Mouse (Mus musculus): ENCODE results near the gene Macrod2. TPM values are rescaled to one million over a fixed set of nuclear protein-coding genes. Genes with fewer than 3 reads are reported as not detected.

The Macrod2 gene
- polyA plus RNA-seq, 1 experiment from 2014 or later = 31.1 TPM

DNA sequence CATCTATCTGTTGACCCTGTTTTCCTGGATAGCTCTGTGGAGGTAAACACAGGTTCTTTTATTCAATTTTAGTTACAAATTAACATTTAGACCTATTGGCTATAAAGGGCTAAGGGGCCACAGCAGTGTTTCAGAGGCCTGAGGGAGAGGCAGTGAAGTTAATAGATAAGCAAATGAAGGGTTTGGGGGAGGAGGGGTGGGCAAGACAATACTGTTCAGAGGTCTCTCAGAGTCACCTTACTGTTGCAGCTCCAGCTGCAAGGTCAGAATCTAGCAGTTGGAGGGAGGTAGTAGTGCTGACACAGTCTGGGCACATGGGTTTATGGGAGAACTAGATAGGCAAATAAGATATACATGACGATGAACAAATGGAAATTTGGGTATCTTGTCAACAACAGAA, 1156.6 kb downstream of the Macrod2 start:
- TF ChIP-seq CTCF (IDR thresholded peaks at IDR 0.05; ENCODE audit: low read depth) = no peak
- H3K4me2 ChIP-seq = no peak overlapping the region
- DNase-seq = no peak
- WGBS = 76% methylated on average over 1 of the region's 1 CpGs
- H3K27me3 ChIP-seq (ENCODE audit: insufficient read depth, low read length) = no peaks in the 10 kb centered on the region
- H3K4me3 ChIP-seq (ENCODE audit: low read depth, low read length) = no peak overlapping the region
- no peak overlapping the region for H3K9ac ChIP-seq
- H3K4me1 ChIP-seq (ENCODE audit: insufficient read depth) = no peaks in the 10 kb centered on the region
- no peaks in the 10 kb centered on the region for H3K9me3 ChIP-seq (ENCODE audit: low read depth, low read length)
- no peak overlapping the region for H3K27ac ChIP-seq (ENCODE audit: low read depth)
- no peaks in the 10 kb centered on the region for H3K36me3 ChIP-seq (ENCODE audit: insufficient read depth)
- ATAC-seq (ENCODE audit: insufficient read depth) = no peak

DNA sequence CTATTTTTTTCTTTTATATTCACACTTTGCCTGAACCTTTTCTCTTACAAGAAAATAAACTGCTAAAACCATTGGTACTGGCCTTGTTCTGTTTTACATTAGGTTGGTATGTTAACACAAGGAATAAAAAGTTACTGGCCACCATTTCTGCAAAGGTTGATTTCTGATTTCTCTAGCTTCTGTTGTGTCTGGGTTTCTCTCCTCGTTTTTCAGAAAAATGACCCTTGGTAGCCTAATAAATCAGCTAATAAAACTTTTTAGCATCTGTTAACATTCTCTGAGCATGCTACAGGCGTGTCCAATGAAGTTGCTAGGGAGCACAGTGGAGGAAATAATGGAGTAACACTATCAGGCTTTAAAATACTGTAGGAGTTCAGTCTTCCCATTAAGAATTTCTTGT, 1161.6 kb downstream of the Macrod2 start:
- Histone ChIP-seq H3K27me3 (ENCODE audit: insufficient read depth, low read length) (no peaks in the 10 kb centered on the region), H3K36me3 (ENCODE audit: insufficient read depth) (no peaks in the 10 kb centered on the region), H3K9me3 (ENCODE audit: low read depth, low read length) (no peaks in the 10 kb centered on the region), H3K27ac (ENCODE audit: low read depth) (no peak overlapping the region), H3K4me1 (ENCODE audit: insufficient read depth) (no peaks in the 10 kb centered on the region), H3K4me3 (ENCODE audit: low read depth, low read length) (no peak overlapping the region), H3K4me2 (no peak overlapping the region), H3K9ac (no peak overlapping the region)
- DNase-seq (no peak), ATAC-seq (ENCODE audit: insufficient read depth) (no peak)
- TF ChIP-seq CTCF (IDR thresholded peaks at IDR 0.05; ENCODE audit: low read depth) = no peak
- WGBS = 46% methylated on average over 2 of the region's 2 CpGs

DNA sequence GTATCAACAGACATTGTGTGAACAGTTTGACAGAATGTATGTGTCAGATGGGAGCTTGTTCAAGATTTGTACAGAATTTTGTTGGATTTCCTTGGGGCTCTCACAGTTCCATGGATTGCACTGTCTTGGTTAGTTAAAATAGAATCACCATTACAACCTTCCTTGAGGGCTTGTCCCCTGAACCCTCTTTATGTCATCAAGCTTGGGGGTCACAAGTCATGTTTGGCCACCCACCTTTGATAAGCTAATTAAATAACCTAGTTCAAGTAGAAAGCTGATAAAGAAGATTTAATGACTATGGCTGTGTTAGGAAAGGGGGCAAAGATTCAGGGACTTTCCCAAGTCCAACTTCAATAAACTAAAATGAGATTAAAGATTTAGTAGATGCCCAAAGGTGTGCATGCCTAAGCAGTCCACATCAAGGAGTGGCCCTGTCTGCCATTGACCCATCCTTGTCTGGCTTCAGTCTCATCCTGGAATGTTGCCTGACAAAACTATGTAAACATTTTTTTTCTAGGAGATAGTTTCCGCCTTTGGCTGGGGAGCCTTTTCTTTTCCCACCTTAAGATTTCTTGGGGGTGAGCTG, 1163.2 kb downstream of the Macrod2 start:
- no peaks in the 10 kb centered on the region for H3K4me1 ChIP-seq (ENCODE audit: insufficient read depth)
- H3K27me3 ChIP-seq (ENCODE audit: insufficient read depth, low read length) = no peaks in the 10 kb centered on the region
- H3K9ac ChIP-seq = no peak overlapping the region
- DNase-seq = no peak
- H3K27ac ChIP-seq (ENCODE audit: low read depth) = no peak overlapping the region
- H3K4me2 ChIP-seq = no peak overlapping the region
- ATAC-seq (ENCODE audit: insufficient read depth) = no peak
- H3K4me3 ChIP-seq (ENCODE audit: low read depth, low read length) = no peak overlapping the region
- 22% methylated on average over 1 of the region's 1 CpGs for WGBS
- no peak for TF ChIP-seq CTCF (IDR thresholded peaks at IDR 0.05; ENCODE audit: low read depth)
- no peaks in the 10 kb centered on the region for H3K9me3 ChIP-seq (ENCODE audit: low read depth, low read length)
- H3K36me3 ChIP-seq (ENCODE audit: insufficient read depth) = no peaks in the 10 kb centered on the region

DNA sequence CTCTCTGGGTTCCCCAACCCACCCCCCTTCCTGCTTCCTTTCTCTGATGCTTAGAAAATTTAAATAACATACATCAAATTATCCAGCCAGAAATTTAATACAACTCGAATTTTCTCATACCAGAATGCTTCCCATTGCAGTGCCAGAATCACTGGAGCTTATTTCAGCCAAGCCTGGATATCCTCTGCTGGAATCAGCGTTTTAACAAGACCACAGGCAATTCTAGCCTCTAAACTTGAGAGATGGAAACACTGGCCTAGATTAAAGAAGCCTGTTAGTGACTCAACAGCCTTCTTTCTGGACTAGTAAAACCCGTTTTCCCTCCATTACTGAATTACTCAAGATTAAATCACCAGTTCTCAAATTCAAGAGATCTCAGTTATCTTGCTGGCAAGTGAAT, 1170.9 kb downstream of the Macrod2 start:
- 46% methylated on average over 3 of the region's 3 CpGs for WGBS
- no peak overlapping the region for H3K4me2 ChIP-seq
- H3K27ac ChIP-seq (ENCODE audit: low read depth) = no peak overlapping the region
- H3K9ac ChIP-seq = no peak overlapping the region
- no peak overlapping the region for H3K4me3 ChIP-seq (ENCODE audit: low read depth, low read length)
- no peaks in the 10 kb centered on the region for H3K36me3 ChIP-seq (ENCODE audit: insufficient read depth)
- DNase-seq (no peak), ATAC-seq (ENCODE audit: insufficient read depth) (no peak)
- H3K9me3 ChIP-seq (ENCODE audit: low read depth, low read length) = no peaks in the 10 kb centered on the region
- H3K27me3 ChIP-seq (ENCODE audit: insufficient read depth, low read length) = no peaks in the 10 kb centered on the region
- no peak for TF ChIP-seq CTCF (IDR thresholded peaks at IDR 0.05; ENCODE audit: low read depth)
- no peaks in the 10 kb centered on the region for H3K4me1 ChIP-seq (ENCODE audit: insufficient read depth)

DNA sequence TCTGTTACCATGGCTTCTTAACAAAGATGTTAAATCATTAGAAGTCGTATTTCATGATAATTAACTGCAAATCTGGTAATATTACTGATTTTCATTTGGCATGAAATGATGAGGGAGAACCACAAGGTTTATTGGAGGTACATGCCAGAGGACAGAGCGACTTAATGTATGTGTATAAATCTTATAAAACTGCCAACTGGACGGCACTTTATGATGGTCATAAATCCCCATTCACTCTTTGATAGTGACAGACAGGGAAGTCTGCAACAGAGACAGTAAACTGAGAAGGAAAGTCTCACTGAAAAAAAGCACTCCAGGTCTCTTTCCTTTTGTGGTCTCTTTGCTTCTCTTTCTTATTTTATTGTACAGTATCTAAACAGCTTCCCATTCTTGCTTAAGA, 1176.3 kb downstream of the Macrod2 start:
- WGBS = 46% methylated on average over 3 of the region's 3 CpGs
- no peak for ATAC-seq (ENCODE audit: insufficient read depth)
- no peaks in the 10 kb centered on the region for H3K4me1 ChIP-seq (ENCODE audit: insufficient read depth)
- no peaks in the 10 kb centered on the region for H3K36me3 ChIP-seq (ENCODE audit: insufficient read depth)
- H3K4me3 ChIP-seq (ENCODE audit: low read depth, low read length) = no peak overlapping the region
- no peaks in the 10 kb centered on the region for H3K27me3 ChIP-seq (ENCODE audit: insufficient read depth, low read length)
- no peak overlapping the region for H3K4me2 ChIP-seq
- no peak overlapping the region for H3K9ac ChIP-seq
- no peak for DNase-seq
- TF ChIP-seq CTCF (IDR thresholded peaks at IDR 0.05; ENCODE audit: low read depth) = no peak
- no peak overlapping the region for H3K27ac ChIP-seq (ENCODE audit: low read depth)
- H3K9me3 ChIP-seq (ENCODE audit: low read depth, low read length) = no peaks in the 10 kb centered on the region

DNA sequence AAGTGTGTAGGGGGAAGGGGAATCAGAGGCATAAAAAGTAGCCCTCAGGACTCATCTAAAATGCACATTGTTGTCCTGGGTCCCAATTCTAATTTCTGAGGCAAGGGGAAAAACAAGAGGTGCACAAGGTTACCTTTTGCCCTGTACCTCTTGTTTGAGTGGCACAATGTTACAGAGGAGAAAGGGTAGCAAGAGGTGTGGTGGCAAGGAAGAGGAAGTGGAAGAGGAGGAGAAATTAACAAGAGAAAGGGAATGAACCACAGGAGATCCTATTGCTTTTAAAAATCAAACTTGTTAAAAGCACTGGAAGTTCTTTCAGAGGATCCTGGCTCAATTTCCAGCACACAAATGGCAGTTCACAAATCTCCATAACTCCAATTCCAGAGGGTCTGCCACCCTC, 1183.1 kb downstream of the Macrod2 start:
- DNase-seq = no peak
- H3K4me1 ChIP-seq (ENCODE audit: insufficient read depth) = no peaks in the 10 kb centered on the region
- no peaks in the 10 kb centered on the region for H3K9me3 ChIP-seq (ENCODE audit: low read depth, low read length)
- no peaks in the 10 kb centered on the region for H3K36me3 ChIP-seq (ENCODE audit: insufficient read depth)
- no peak overlapping the region for H3K4me3 ChIP-seq (ENCODE audit: low read depth, low read length)
- H3K27ac ChIP-seq (ENCODE audit: low read depth) = no peak overlapping the region
- no peak overlapping the region for H3K4me2 ChIP-seq
- TF ChIP-seq CTCF (IDR thresholded peaks at IDR 0.05; ENCODE audit: low read depth) = no peak
- no peaks in the 10 kb centered on the region for H3K27me3 ChIP-seq (ENCODE audit: insufficient read depth, low read length)
- H3K9ac ChIP-seq = no peak overlapping the region
- ATAC-seq (ENCODE audit: insufficient read depth) = no peak

DNA sequence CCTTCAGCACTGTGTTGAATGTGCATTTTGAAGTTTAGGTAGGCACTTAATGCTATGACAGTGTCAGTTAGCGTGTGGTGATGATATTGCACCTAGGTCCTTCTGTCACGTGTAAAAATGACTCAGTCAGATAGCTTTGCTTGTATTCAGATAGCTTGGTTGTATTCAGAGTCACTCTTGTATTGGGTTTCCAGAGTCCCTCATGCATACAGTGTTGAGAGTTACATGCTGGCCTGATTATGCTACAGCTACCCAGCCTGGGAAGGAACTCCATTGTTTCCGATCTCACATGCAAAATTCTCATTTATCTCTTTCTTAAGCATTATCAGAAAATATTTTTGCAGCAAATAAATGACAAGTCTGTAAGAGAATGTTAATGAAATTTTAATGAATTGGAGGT, 1187.3 kb downstream of the Macrod2 start:
- H3K4me2 ChIP-seq = no peak overlapping the region
- no peaks in the 10 kb centered on the region for H3K9me3 ChIP-seq (ENCODE audit: low read depth, low read length)
- 74% methylated on average over 3 of the region's 3 CpGs for WGBS
- no peaks in the 10 kb centered on the region for H3K36me3 ChIP-seq (ENCODE audit: insufficient read depth)
- no peak overlapping the region for H3K4me3 ChIP-seq (ENCODE audit: low read depth, low read length)
- TF ChIP-seq CTCF (IDR thresholded peaks at IDR 0.05; ENCODE audit: low read depth) = no peak
- H3K27ac ChIP-seq (ENCODE audit: low read depth) = no peak overlapping the region
- no peak for DNase-seq
- no peak overlapping the region for H3K9ac ChIP-seq
- no peaks in the 10 kb centered on the region for H3K27me3 ChIP-seq (ENCODE audit: insufficient read depth, low read length)
- no peak for ATAC-seq (ENCODE audit: insufficient read depth)
- no peaks in the 10 kb centered on the region for H3K4me1 ChIP-seq (ENCODE audit: insufficient read depth)

DNA sequence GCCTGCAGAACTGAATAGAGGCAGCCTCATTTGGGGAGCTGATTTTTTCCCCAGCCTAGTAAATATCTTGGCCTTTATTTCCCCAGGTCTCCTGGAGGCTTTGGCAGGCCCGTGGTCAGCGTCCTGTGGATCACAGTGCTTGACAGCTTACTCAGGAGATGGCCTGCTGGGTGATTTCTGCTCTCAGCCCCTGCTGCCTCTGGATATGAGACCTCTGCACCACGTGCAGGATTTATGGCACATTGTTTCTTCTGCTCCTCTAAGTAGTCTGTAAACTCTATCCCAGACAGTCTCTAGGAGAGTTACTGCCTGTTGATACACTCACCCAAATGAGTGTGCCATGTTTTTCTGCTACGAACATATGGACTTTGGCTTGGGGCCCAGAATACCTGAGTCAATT, 1187.8 kb downstream of the Macrod2 start:
- DNase-seq (no peak), ATAC-seq (ENCODE audit: insufficient read depth) (no peak)
- H3K27ac ChIP-seq (ENCODE audit: low read depth) = no peak overlapping the region

More for the DNA sequence above, 1187.8 kb downstream of the Macrod2 start:
- H3K9ac ChIP-seq = no peak overlapping the region
- H3K4me2 ChIP-seq = no peak overlapping the region
- WGBS = 36% methylated on average over 4 of the region's 4 CpGs
- H3K36me3 ChIP-seq (ENCODE audit: insufficient read depth) = no peaks in the 10 kb centered on the region
- H3K27me3 ChIP-seq (ENCODE audit: insufficient read depth, low read length) = no peaks in the 10 kb centered on the region
- no peak for TF ChIP-seq CTCF (IDR thresholded peaks at IDR 0.05; ENCODE audit: low read depth)
- no peak overlapping the region for H3K4me3 ChIP-seq (ENCODE audit: low read depth, low read length)
- no peaks in the 10 kb centered on the region for H3K4me1 ChIP-seq (ENCODE audit: insufficient read depth)
- H3K9me3 ChIP-seq (ENCODE audit: low read depth, low read length) = no peaks in the 10 kb centered on the region
